Mouse (Mus musculus) left cerebral cortex, postnatal 4 days (tissue): ENCODE results near the gene Tpd52l2. TPM values are rescaled to one million over a fixed set of nuclear protein-coding genes. Genes with fewer than 3 reads are reported as not detected.

Experiments
- DNase-seq: peaks from one replicate; pipeline ENCODE4 v3.0.0-alpha.2; 2022
- intact Hi-C: fragments of 180-260 bp; cut with DNase I; formaldehyde crosslinking; loops from one replicate; pipeline ENCODE4 v1.15.1; 2025
- total RNA-seq, 2 experiments: library from RNA; stranded (reverse); gene quantifications; 2 replicates each; pipeline ENCODE4 v1.2.3; 2021

The Tpd52l2 gene
- 10 to 100 TPM; 69.7 to 73.5 TPM for total RNA-seq

GRCm38 (mm10) chr2:181496831-181497547 lies at the start of gene Tpd52l2:
Gene Tpd52l2, plus strand, starts transcription at chr2:181497142.
- intact Hi-C loops = loop anchor here (5.0 kb wide), 2 partner anchors 90 to 105 kb away; no protein-coding TSS in a partner anchor

GRCm38 (mm10) chr2:181452181-181452580 lies 44.8 kb upstream of the Tpd52l2 start:
- DNase-seq = no peak
- intact Hi-C loops = no loop called here

More at GRCm38 (mm10) chr2:181496831-181497547, at the start of gene Tpd52l2:
- peak; percentile 94 for DNase-seq

GRCm38 (mm10) chr2:181453274-181453673 lies 43.7 kb upstream of the Tpd52l2 start:
- DNase-seq = no peak
- intact Hi-C loops = no loop called here

- DNase-seq = no peak
- intact Hi-C loops = no loop called here
These were observed 41.0 kb upstream of the Tpd52l2 start for GRCm38 (mm10) chr2:181455899-181456298.

- intact Hi-C loops = no loop called here
- no peak for DNase-seq
These were observed 39.1 kb upstream of the Tpd52l2 start for GRCm38 (mm10) chr2:181457831-181458230.

- intact Hi-C loops = no loop called here
- DNase-seq = peak; percentile 33
These were observed 38.4 kb upstream of the Tpd52l2 start for GRCm38 (mm10) chr2:181458411-181459152.

GRCm38 (mm10) chr2:181459153-181459672 lies 37.7 kb upstream of the Tpd52l2 start, which contains the start of gene Zbtb46:
Gene Zbtb46, minus strand, starts transcription at chr2:181459426.
- peak; percentile 89 for DNase-seq
- intact Hi-C loops = no loop called here

GRCm38 (mm10) chr2:181459673-181460621 lies 37.0 kb upstream of the Tpd52l2 start:
- intact Hi-C loops = no loop called here
- DNase-seq = peak; percentile 60

- no peak for DNase-seq
- intact Hi-C loops = no loop called here
These were observed 35.3 kb upstream of the Tpd52l2 start for GRCm38 (mm10) chr2:181461536-181462100.

- DNase-seq = no peak
- intact Hi-C loops = no loop called here
These were observed 34.3 kb upstream of the Tpd52l2 start for GRCm38 (mm10) chr2:181462604-181463003.

- DNase-seq = peak; percentile 96
- intact Hi-C loops = no loop called here
These were observed 33.8 kb upstream of the Tpd52l2 start for GRCm38 (mm10) chr2:181463008-181463738.

GRCm38 (mm10) chr2:181465423-181465822 lies 31.5 kb upstream of the Tpd52l2 start:
- DNase-seq = no peak
- intact Hi-C loops = no loop called here

GRCm38 (mm10) chr2:181470285-181470684 lies 26.7 kb upstream of the Tpd52l2 start:
- DNase-seq = no peak

GRCm38 (mm10) chr2:181471246-181471645 lies 25.7 kb upstream of the Tpd52l2 start:
- DNase-seq = no peak
- intact Hi-C loops = no loop called here

More at GRCm38 (mm10) chr2:181470285-181470684, 26.7 kb upstream of the Tpd52l2 start:
- intact Hi-C loops = no loop called here

GRCm38 (mm10) chr2:181472256-181472827 lies 24.6 kb upstream of the Tpd52l2 start:
- intact Hi-C loops = no loop called here
- DNase-seq = no peak

GRCm38 (mm10) chr2:181483120-181483519 lies 13.8 kb upstream of the Tpd52l2 start:
- intact Hi-C loops = no loop called here
- no peak for DNase-seq

GRCm38 (mm10) chr2:181483562-181484318 lies 13.2 kb upstream of the Tpd52l2 start:
- DNase-seq = peak; percentile 43

More at GRCm38 (mm10) chr2:181483562-181484318, 13.2 kb upstream of the Tpd52l2 start:
- intact Hi-C loops = no loop called here
